Mouse (Mus musculus): ENCODE measurements at regions not wholly inside any gene's neighbourhood (a gene's known extent, or its start where the extent isn't known, plus 50 kb on each side); places are given as distances from the start of the nearest gene placed in this dataset.

DNA sequence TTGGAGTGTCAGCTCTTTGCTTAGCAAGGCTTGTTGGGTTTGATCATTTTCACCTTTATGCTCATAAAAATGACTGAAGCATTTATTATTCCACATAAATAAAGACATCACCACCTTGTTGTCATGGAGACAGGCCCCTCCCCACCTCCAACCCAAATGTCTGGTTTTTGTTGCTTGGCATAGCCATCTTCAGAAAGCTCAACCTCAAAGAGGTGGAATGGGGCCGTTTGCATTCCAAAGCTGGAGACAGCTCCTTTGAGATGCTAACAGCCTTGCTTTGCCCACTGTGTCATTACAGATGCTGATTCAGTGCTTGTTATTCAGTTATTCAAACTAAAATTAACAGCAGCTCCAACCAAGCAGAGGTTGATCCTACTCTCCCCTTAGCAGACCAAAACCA is 51.9 kb upstream of the Lgalsl start:
- no peak for DNase-seq (ENCODE audit: low read depth, low spot score)

DNA sequence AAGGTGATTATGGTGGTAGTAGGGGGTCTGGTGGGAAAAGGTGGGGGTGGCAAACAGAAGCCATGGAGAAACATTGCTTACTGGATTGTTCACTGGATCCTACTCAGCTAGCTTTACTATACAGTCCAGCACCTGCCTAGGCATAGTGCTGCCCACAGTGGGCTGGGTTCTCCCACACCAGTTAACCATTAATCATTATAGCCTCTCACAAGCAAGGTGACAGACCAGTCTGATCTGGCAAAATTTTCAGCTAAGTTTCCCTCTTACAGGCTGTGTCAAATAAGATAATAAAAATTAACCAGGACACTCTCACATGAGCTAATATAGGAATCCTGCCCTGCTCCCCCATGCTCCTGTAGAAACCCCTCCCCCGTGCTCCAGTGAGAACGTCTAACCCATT is 53.1 kb upstream of the Lgalsl start:
- DNase-seq (ENCODE audit: low read depth, low spot score) = no peak

DNA sequence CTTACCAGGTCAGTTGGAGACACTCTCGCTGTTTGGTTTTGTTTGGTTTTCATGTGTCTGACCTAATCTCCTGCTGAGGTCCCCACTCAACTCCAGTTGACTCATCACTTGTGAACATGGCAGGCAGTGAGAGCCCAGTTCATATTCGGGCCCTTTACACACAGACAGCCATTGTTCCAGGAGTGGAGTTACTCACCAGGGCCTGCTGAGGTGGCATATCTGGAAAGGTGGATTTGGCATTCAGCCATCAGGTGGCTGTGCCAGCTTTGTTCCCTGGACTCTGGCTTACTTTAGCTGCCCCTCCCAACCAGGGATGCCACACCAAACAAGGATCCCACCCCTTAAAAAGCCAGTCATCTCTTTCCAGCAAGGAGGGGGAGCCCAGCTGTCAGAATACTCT is 56.2 kb upstream of the Lgalsl start:
- DNase-seq (ENCODE audit: low read depth, low spot score) = no peak

DNA sequence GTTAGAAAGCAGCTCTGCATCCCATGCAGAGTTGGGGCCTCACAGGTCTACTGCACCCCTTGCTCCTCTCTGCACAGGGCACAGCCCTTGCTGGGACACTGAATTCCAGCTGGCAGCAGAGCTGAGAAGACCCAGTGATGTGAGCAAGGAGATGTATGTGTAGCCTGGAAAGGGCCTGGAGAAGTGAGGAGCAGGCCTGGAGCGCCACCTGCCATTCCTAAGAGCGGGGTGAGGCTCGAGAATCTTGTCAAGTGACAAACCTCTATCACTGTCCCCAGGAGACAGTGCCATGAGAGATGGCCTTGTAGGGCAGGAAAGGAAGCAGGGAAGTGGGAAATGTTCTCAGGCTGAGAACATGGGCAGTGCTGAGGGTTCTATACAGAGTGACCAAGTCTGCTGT is 59.6 kb upstream of the Lgalsl start:
- DNase-seq (ENCODE audit: low read depth, low spot score) = no peak

DNA sequence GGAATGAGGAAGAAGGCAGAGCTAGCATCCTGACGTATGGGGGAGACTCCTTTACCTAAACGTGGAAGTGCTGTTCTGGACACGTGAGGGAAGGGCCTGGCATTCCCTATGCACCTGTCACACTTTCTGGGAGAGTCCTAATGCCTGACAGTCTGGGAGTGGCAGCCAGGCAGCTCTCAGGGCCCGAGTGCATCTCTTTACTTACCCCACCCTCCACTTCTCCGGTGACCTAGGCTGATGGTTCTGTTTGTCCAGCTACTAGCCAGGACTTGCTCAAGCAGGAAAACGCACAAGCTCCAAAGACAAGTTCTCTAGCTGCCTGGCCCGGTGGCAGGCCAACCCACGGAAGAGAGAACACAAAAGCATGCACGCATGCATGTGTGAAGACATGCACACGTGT is 60.9 kb upstream of the Lgalsl start:
- DNase-seq (ENCODE audit: low read depth, low spot score) = no peak

DNA sequence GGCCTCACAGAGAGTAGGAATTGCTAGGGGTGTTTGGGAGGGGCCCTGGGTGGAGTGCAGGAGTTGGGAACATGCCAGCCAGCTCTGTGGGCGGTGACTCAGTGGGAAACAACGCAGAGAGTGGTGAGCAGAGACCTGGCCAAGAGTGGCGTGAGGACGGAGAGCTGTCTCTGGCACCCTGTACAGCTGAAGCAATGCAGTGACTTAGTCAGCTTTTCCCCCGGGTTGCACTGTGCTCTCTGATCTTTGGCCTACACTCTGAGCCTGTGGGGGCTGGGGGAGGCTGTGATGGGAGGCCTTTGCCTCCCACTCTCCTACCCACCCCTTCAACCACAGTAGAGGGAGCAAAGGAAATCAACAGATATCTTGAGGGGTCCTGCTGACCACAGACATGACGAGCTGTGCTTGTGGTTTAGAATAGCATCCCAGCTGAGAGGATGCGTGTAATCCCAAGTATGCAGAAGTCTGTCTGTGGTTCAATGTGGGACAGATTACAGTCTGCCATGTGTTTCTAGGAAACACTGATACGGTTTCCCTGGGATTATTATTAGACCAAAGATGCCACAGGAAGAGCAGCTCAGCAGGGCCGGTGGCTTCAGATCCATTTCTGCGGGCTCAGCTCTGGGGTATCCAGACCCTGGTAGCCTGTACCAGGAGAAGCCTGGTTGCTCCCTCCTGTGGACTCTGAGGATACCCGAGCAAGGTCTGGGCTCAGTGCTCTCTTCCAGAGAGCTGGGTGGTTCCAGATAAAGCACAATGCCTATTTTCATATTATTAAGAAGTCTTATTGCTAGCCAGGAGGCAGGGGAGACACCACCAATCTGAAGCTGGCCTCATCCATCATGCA is 65.6 kb upstream of the Lgalsl start:
- DNase-seq (ENCODE audit: low read depth, low spot score) = no peak

DNA sequence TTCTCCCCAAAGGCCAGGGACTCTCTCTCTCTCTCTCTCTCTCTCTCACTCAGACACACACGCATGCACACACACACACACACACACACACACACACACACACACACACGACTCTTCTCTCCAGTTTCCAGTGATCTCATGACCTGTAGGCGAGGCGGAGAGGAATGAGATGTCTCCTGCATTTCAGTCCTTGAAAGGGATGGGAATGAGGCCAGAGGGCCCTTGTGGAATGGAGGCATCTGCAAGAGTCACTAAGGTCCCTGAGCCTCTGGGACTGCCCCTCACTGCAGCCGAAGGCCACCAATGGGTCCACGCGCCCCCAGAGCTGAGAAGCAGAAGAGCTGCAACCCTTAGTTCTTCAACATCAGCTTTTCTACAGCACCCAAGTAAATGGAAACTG is 66.6 kb upstream of the Lgalsl start:
- DNase-seq (ENCODE audit: low read depth, low spot score) = no peak

DNA sequence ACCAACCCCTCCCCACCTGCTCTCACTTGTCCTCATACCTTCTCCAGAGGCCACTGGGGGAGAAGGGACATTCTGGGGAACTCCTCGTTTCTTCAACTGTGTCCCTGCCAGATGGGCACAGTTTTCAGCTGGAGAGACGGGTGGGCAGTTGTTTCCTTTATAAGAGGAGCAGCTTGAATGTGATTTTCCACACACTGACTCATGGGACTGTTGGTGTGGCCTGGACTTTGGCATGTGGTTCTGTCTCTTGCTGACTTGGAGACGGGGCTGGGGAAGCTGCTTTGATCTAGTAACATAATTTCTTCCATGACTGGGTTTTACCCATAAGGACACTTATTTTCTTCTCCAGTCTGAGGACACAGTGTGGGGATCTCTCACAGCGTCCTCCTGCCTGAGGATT is 67.7 kb upstream of the Lgalsl start:
- no peak for DNase-seq (ENCODE audit: low read depth, low spot score)

DNA sequence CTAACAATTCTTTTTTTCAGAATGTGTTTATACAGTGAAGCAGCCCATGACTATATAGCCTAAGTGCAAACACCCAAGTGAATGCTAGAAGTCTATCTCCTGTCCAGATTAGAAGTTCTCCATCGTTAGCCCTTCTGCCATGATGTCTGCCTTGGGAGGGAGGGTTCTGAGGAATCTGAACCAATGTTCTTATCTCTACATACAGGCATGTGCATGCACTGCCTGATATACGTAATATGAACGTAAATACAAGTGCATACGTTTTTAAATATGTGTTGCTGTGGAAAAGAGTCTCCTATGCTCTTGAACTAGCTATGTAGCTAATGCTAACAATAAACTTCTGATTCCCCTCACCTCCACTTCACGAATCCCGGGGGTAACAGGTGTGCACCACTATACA is 68.9 kb upstream of the Lgalsl start:
- no peak for DNase-seq (ENCODE audit: low read depth, low spot score)

DNA sequence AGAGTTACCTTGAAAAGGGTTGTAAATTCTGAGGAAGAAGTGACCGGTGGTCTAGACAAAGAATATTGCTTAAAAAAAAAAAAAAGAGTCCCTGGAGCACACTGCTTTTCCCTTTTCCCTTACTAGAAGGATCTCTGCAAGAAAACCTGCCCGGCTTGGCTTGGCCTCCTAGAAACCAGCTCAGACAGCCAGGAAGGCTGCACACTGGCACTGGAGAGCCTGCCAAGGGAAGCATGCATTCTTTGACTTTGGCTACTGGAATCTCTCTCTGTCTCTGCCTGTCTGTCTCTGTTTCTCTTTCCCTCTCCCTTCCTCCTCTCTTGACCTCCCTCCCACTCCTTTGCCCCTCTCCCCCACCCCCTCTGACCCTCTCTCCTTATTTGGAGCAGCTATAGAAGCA is 71.1 kb upstream of the Lgalsl start:
- no peak for DNase-seq (ENCODE audit: low read depth, low spot score)

DNA sequence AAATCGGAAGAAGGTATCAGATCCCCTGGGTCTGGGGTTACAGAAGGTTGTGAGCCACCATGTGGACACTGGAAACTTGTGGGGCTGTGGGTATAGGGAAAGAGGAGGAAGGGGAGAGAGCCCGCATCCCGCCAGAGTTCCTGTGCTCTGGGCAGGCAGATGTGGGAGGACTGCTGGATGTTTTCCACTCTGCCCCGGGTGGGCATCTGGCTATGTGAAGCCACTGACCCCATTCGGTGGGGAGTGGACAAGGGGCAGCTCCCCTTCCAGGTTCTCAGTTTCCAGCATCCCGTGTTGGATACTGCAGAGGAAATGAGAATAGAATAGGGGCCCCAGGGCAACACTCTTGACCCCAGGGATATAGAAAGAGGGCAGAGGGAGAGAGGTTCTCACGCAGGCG is 72.1 kb upstream of the Lgalsl start:
- no peak for DNase-seq (ENCODE audit: low read depth, low spot score)

DNA sequence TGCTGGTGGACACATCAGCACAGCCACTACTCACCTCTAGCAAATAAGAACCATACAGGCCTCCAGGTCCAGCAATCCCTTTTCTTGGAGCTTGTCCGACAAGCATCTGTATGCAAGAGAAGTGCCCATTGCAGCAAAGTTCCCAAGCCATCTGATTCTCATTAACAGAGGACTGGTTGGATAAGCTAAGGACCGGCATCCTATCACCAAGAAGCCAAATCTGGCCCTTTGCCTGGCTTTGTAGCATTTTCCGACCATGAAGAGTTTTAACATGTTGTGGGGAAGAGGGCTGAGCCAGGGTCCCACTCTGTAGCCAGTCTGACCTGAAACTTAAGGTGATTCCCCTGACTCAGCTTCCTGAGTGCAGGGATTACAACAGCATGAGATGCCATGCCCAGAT is 77.1 kb upstream of the Lgalsl start:
- DNase-seq (ENCODE audit: low read depth, low spot score) = no peak

DNA sequence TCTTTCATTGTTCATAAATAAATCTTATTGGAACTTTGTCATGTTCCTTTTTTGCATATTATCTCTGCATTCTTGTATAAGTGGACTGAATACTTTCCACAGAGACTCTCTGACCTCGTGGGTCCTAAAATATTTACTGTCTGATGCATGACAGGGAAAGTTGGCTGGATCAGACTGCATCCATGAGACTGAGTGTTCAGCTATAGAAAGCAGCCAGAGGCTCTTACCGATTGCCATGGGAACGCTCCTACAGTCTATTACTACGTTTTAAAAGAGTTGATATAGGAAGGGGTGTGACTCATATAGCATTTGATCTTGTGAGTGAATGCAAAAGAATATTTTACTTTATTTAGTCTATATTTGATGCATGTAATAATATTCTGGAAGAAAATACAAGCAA is 77.6 kb upstream of the Lgalsl start:
- no peak for DNase-seq (ENCODE audit: low read depth, low spot score)

DNA sequence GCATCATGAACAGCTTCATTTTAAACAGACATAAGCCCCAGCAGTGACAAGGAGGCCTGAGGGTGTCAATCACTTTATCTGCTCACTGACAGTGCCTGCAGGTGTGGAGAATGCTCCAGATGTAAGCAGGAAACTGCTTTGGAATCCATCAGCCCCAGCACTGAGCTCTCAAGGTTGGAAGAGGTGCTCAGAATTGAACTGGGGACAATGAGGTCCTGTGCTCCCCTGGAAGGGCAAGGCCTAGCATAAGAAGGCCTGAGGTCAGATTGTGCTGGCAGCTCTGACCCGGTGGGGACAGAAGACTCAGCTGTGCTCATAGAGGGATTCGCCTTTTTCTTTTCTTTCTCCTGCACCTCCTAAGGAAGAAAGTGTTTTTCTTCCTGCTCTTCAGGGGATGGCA is 82.2 kb upstream of the Lgalsl start:
- DNase-seq (ENCODE audit: low read depth, low spot score) = no peak

DNA sequence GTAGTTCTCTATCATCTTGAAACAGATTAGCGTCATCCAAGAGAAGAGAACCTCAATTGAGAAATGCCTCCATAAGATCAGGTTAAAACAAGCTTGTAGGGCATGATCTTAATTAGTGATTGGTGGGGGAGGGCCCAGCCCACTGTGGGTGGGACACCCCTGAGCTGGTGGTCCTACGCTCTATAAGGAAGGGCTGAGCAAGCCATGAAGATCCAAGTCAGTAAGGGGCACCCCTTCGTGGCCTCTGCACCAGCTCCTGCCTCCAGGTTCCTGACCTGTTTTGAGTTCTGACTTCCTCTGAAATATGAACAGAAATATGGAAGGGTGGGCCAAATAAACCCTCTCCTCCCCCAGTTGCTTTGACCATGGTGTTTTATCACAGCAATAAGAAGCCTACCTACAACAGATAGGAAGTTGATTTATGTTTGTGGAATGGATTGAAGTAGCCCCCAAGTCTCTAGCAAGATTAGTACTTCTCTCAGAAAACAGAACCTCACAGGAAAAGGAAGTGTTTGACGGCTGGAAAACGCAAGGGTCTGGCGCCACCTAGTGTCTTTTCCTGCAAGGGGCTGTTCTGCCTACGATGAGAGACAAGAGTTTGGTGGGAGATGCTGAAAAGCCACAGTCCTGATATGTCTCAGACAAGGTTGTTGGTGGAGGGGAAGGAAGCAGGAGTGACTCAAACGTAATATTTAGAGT is 82.9 kb upstream of the Lgalsl start:
- DNase-seq (ENCODE audit: low read depth, low spot score) = peak; percentile 58

DNA sequence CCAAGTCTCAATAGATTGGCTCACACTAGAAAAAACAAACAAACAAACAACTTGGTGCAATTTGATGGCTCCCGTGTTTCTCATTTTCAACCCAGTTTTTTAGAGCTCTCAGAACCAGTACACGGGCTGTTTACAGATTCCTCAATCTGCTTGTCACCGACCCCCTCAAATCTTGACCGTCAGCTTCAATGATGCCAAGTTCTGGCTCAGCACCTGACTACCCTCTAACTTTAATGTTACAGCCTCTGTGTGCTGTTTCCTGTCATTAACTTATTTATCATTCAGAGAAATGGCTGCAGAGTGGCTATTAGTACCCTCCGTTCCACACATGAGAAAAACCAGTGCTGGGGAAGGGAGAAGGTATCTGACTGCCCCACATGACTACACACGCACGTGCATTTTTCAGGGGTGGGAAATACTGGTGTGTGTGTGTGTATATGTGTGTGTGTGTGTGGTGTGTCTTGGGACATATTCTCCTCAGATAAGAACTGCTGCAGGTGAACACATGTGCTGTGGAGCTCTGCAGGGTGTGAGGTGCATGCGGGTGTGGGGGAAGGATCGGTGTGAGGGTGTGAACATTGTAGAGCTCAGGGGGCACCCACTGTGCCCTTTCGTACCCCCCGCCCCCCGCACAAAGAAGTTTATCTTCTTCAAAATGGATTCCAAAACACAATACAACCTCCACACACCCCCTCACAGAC is 83.6 kb upstream of the Lgalsl start:
- no peak for DNase-seq (ENCODE audit: low read depth, low spot score)

DNA sequence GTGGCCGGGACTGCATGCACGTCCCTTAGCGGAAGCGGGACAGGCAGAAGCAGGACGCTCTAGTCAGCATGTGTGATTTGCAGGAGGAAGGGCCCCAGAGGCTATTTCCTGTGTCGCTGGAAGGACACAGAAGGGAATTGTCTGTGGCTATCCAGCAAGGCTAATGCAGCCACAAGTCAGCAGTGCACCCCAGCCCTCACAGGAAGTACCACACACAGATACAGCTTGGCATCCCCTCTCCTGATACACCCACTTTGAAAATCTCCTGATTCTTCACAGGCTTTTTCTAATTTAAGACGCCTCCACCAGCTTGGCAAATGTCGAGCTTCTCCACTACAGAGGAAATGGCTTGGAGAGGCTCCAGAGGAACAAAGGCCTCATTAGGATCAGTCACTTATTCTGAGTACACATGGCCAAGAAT is 84.3 kb upstream of the Lgalsl start:
- DNase-seq (ENCODE audit: low read depth, low spot score) = peak; percentile 80

DNA sequence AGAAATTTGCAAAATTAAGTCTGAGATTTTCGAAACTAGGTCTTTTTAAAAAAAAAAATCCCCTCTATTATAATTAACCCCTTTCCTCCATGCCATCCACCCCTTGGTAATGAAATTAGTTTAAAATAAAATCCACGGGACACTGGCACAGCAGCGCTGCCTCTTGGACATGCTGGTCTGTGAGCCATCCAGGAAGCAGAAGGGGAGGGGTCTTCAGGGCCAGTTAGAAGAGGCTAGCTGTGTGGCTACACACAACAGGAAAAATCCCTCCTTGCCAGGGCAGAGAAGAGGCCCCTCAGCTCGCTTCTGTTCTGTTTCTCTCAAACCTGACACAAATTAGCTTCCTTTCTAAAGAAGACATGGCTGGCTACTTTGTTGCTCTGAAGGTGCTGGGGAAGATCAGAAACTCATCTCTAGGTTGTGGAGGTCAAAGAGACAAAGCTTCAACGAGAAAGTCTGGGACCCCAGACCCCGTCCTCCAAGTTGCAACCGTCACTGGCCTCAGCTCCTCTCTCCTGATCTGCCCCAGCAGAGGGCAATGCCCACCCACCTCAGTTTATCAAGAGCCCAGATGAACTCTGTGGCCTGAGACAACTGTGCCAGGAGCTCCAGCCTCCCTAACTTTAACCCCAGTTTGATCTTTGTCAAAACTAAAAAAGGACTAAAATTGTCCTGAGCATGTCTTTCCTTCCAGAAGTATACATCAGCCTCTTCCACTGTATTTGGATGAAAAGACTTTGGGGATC is 85.0 kb upstream of the Lgalsl start:
- DNase-seq (ENCODE audit: low read depth, low spot score) = no peak

DNA sequence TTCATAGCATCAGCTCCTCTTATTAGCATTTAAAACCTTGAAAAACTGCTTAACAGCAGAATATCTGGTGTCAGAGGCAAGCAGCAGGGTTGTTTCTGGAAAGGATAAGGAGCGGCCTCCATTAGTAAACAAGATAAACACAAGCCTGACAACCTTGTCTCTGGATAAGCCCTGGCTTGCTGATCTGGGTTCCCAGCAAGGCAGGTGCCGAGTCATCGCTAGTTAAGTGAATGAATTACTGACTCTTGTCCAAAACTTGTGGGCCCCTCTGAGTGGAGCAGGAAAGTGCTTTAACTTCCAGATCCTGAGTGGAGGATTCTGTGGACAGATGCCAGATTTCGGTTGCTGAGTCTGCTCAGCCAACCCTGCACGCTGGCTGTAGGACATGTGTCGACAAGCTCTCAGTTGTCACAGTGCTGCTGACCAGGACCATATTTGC is 85.6 kb upstream of the Lgalsl start:
- DNase-seq (ENCODE audit: low read depth, low spot score) = no peak

DNA sequence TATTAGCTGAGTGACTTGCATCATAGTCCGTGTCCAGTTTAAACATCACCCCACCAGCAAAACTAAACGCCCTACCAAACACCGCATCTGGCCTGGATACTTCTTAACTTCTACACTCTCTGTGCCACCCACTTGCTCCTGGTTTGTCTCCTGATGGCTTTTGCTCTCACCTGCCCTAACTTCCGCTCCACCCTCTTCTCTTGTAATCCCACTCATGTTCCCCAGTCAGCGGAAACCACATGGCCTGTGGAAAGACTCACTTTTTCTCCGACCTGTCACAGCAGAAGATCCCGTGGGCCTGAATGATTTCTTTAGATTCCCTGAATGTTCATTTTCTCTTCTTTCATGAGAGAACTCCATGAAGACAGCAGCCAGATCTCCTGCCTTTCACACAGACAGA is 86.1 kb upstream of the Lgalsl start:
- DNase-seq (ENCODE audit: low read depth, low spot score) = no peak

DNA sequence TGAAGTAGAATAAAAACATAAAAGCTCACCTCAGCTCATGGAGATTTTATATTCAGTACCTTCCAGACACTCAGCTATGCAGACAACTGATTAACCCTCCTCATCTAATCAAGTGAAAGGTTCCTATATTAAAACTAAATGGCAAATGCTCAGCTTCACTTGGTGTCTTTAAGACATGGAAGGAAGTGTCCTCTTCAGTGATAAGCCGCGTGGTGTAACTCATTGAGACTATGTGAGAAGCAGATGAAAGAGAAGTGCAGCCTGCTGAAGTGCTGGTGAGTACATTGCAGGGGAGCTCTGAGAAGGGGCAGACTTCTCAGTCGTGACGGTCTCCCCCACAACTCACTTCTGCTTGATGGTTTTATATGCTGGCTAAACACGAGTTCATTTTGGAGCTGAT is 86.6 kb upstream of the Lgalsl start:
- no peak for DNase-seq (ENCODE audit: low read depth, low spot score)

DNA sequence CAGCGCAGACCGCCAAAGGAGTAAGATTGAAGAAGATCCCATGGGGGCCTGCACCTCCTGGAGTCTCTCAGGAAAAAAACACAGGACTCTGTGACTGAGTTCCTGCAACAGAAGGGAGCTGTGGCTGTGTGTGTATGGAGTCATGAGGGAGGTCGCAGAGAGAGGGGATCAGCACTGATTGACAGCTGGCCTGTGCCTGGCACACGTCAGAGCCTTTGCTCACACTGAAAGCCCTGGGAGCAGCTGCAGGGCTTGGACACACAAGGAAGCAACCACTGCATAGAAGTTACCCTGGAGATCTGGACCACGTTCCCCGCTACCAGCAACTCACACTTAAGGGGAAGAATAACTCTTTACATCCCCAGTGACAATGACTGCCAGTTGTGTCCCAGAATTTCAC is 92.3 kb upstream of the Lgalsl start:
- DNase-seq (ENCODE audit: low read depth, low spot score) = no peak
